1 mouse cellular context compared by ENCODE assay signal in the genomic region with DNA sequence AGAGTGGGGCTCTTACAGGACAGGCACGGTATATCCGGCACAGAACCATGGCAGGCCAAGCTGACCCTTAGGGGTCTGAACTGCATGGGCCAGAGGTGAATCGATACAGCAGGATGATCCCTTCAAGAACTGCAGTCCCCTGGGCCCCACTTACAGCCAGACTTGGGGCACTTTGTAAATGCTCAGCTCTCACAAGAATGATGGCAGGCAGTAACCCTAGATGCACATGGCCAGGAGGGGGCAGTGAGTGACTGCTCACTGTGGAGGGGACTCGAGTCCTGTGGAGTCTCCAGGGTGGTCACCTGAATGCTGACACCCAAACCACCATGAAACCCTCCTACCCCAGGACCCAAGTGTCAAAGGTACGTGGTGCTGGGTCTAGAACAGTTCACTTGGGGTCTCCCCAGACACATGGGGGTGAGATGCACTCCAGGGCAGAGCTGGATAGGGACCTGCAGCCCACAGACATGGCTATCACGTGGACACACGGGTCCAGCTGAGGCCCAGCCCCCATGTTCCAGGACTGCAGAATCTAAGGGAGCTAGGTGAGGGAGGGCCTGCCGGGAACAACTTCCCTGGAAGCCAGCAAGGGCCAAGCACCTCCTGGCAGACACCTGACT.
A peak's percentile ranks its signal among the peaks of the same experiment; 100 is the strongest.
TF ChIP-seq lines count a peak whose summit lies in the region.

No protein-coding gene starts in this region.

TF ChIP-seq in MEL, 35 proteins besides CTCF, POLR2A, EP300 and RAD21:
- peak; percentile 31 for TF ChIP-seq SMC3 (IDR thresholded peaks at IDR 0.05; ENCODE audit: low read depth, low read length)
- no peak for TF ChIP-seq NELFE (IDR thresholded peaks at IDR 0.05; ENCODE audit: low read depth, low read length)
TF ChIP-seq in MEL: peak in this region for 1.
